Mouse (Mus musculus) thymus, postnatal 14 days (tissue): ENCODE data around the gene Dedd2.

Experiments used
- DNase-seq: peaks from one replicate; pipeline ENCODE4 v3.0.0; 2021

Dedd2 gene

DNA sequence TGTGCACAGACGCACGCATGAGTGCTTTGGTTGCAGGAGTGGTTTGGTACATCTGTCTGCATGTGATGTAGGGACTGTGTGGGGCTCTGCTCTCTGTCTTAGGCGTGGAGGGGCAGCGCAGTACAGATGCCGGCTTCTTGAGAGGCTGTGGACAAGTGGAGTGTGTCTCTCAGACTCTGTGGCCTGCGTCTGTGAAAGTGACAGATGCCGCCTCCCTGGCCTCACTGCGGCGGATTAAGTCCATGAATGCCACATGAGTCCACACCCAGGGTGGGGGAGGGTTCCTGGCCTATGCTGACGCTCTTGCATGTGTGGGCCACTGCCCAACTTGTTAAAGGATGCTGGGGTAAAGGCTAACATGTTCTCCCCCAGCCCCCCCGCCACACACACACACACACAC, 46.1 kb downstream of the Dedd2 start:
- no peak for DNase-seq

DNA sequence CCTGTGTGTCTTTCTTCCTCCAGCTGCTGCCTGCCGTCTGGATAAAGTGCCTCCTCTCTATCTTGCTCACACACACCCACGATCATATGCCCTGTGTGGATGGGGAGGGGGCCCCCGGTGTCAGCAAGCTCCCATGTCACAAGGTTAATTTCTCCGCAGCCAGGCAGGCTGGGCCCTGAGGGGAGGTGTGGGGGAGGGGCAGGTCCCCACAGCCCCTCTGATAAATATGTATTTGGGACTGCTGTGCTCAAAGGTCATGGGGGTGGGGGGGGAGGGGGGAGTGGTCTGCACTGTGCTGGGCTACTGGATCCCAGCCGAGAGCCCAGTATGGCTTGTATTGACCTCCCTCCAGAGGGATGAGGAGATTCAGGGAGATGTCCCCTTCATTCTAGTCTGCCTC, 47.7 kb downstream of the Dedd2 start:
- no peak for DNase-seq

- DNase-seq, result no peak
Measured at GRCm38 (mm10) chr7:25170583-25170982, 49.8 kb downstream of the Dedd2 start.

DNA sequence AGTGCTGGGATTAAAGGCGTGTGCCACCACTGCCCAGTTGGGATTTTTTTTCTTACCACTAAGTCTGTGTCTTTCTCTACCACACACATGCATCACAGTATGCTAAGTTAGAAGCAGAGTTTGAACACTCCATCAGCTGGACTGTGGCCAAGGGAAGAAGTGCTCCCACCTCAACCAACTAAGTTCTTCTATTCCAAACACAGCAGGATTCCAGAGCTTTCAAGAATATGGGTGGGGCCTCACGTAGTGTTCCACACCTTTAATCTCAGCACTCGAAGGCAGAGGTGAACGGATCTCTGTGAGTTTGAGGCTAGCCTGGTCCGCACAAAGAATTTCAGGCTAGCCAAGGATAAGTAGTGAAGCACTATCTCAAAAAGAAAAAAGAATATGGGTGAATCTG, 54.3 kb downstream of the Dedd2 start:
- DNase-seq, result no peak

- DNase-seq, result no peak
Measured at GRCm38 (mm10) chr7:25156158-25156648, 64.2 kb downstream of the Dedd2 start.

DNA sequence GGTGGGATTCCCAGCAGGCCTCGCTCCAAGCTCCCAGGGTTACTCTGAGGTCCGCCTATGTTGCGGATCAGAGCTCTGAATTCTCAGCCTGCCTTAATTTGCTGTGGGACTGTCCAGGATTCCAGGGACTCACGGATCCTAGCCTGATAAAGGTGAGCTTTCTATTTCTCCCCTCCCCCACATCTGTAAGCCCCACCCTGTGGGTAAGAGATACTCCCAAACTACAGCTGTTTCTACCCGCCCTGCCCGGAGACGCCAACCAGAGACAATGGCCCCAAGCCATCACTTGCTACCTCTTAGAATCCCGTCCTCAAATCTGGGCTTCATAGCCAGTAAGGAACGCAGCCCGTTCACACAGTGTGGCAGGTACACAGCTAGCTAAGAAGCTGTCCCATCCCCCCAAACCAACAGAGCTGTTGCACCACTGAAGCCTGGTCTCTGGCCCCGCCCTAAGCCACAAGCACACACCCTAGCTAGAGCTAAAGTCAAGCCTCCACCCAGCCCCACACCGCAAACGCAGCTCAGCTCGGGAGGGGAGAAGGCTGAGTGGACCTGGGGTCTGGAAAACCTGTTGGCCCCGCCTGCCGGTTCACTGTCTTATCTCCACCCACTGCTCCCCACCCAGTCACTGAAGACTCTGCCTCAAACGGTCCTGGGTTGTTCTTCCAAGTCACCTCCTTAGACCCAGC, 64.8 kb downstream of the Dedd2 start:
- peak; percentile 68 for DNase-seq

- peak; percentile 17 for DNase-seq
Measured at GRCm38 (mm10) chr7:25154648-25155047, 65.8 kb downstream of the Dedd2 start.

DNA sequence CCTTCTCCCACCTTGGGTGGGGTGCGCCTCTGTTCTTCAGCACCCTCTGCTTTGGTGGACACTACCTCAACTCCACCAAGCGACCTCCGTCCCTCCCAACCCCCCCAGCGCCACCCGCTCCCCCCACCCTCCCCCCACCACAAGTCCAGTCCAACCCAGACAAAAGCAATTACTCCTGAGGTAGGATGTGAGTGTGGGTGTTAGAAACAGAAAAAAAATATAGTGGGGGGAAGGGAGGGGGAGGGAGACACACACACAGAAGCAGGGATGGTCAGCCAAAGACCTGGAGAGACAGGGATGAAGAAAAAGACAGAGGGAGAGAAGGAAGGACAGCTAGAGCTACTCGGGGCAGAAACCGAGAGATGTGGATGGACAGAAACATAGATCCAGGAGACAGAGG, 66.6 kb downstream of the Dedd2 start:
- no peak for DNase-seq

- DNase-seq, result no peak
Measured at GRCm38 (mm10) chr7:25151916-25152556, 68.4 kb downstream of the Dedd2 start.

DNA sequence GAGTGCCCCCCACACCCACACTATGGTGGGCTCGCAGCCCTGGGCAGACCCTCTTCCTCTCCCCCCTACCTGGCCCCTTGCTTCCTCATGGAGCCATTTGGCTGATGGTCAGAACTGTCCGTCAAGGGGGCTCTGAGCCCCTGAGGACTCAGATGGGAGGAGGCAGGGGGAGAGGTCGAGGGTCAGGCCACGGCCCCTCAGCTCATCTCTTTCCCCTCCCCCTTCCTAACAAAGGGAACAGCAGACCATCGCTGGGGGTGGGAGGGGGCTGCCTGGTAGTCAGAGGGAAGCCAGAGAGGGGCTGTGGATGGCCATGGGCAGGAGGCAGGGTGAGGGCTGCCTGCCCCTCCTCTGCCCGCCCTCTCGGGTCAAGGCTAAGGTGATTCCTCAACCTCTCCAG, 69.4 kb downstream of the Dedd2 start:
- DNase-seq, result no peak

- no peak for DNase-seq
Measured at GRCm38 (mm10) chr7:25150151-25150663, 70.2 kb downstream of the Dedd2 start.
